Mouse (Mus musculus): Measurements from ENCODE around the gene Klhl35. TPM values are rescaled to one million over a fixed set of nuclear protein-coding genes. Genes with fewer than 3 reads are reported as not detected.

Gene Klhl35
- total RNA-seq, 2 experiments from 2014 or later: 0.79 to 1.2 TPM

- no peak for ATAC-seq (replicated peaks; ENCODE audit: poor library complexity)
These were observed 23.9 kb downstream of the Klhl35 start for GRCm38 (mm10) chr7:99489708-99490107.

GRCm38 (mm10) chr7:99499128-99499527 is 33.3 kb downstream of the Klhl35 start:
- ATAC-seq (replicated peaks; ENCODE audit: poor library complexity): no peak

- ATAC-seq (replicated peaks; ENCODE audit: poor library complexity): peak; percentile 99
These were observed 34.4 kb downstream of the Klhl35 start for GRCm38 (mm10) chr7:99500201-99500600.

- ATAC-seq (replicated peaks; ENCODE audit: poor library complexity): no peak
These were observed 34.9 kb downstream of the Klhl35 start for GRCm38 (mm10) chr7:99500655-99501054.

GRCm38 (mm10) chr7:99501148-99501547 is 35.3 kb downstream of the Klhl35 start:
- ATAC-seq (replicated peaks; ENCODE audit: poor library complexity): no peak

GRCm38 (mm10) chr7:99504556-99504955 is 38.8 kb downstream of the Klhl35 start:
- ATAC-seq (replicated peaks; ENCODE audit: poor library complexity): no peak

GRCm38 (mm10) chr7:99508187-99508586 is 42.4 kb downstream of the Klhl35 start:
- peak; percentile 73 for ATAC-seq (replicated peaks; ENCODE audit: poor library complexity)

- ATAC-seq (replicated peaks; ENCODE audit: poor library complexity): peak; percentile 56
These were observed 44.3 kb downstream of the Klhl35 start for GRCm38 (mm10) chr7:99510087-99510501.

GRCm38 (mm10) chr7:99516092-99516813 is 50.4 kb downstream of the Klhl35 start:
- peak; percentile 55 for ATAC-seq (replicated peaks; ENCODE audit: poor library complexity)

- ATAC-seq (replicated peaks; ENCODE audit: poor library complexity): peak; percentile 61
These were observed 51.0 kb downstream of the Klhl35 start for GRCm38 (mm10) chr7:99516814-99517157.

GRCm38 (mm10) chr7:99518954-99519644 is 53.3 kb downstream of the Klhl35 start:
- no peak for ATAC-seq (replicated peaks; ENCODE audit: poor library complexity)

GRCm38 (mm10) chr7:99523121-99523520 is 57.3 kb downstream of the Klhl35 start:
- ATAC-seq (replicated peaks; ENCODE audit: poor library complexity): no peak

Other genes starting within 250 kb of the Klhl35 start
- gene Mogat2, start 227.4 kb upstream of the Klhl35 start, total RNA-seq (2015): 7.4 and 8.2 TPM in 2 replicates
- gene Mogat2, start 227.4 kb upstream of the Klhl35 start, total RNA-seq (2017): 8.2 and 9.8 TPM in 2 replicates
- gene Map6, start 198.6 kb upstream of the Klhl35 start, total RNA-seq (2015): 0.56 TPM in 1 of 2 replicates, not detected in the other
- not detected in 2 replicates for gene Map6, start 198.6 kb upstream of the Klhl35 start, total RNA-seq (2017)
- 0.05 TPM in 1 of 2 replicates, not detected in the other for gene Serpinh1, start 112.8 kb upstream of the Klhl35 start, total RNA-seq (2015)
- not detected in 2 replicates for gene Serpinh1, start 112.8 kb upstream of the Klhl35 start, total RNA-seq (2017)
- 0.10 TPM in 1 of 2 replicates, not detected in the other for gene Gdpd5, start 84.6 kb upstream of the Klhl35 start, total RNA-seq (2015)
- 0.08 TPM in 1 of 2 replicates, not detected in the other for gene Gdpd5, start 84.6 kb upstream of the Klhl35 start, total RNA-seq (2017)
- 1,629 and 1,793 TPM in 2 replicates for gene Rps3, start 17.7 kb downstream of the Klhl35 start, total RNA-seq (2015)
- 2,248 and 2,565 TPM in 2 replicates for gene Rps3, start 17.7 kb downstream of the Klhl35 start, total RNA-seq (2017)
- gene Arrb1, start 69.5 kb downstream of the Klhl35 start, total RNA-seq (2015): 23.5 and 24.1 TPM in 2 replicates
- gene Arrb1, start 69.5 kb downstream of the Klhl35 start, total RNA-seq (2017): 48.2 and 49.2 TPM in 2 replicates
- 0.07 TPM in 1 of 2 replicates, not detected in the other for gene Tpbgl, start 161.1 kb downstream of the Klhl35 start, total RNA-seq (2015)
- gene Tpbgl, start 161.1 kb downstream of the Klhl35 start, total RNA-seq (2017): not detected in 2 replicates
- 0.07 and 0.10 TPM in 2 replicates for gene Slco2b1, start 245.3 kb downstream of the Klhl35 start, total RNA-seq (2015)
- gene Slco2b1, start 245.3 kb downstream of the Klhl35 start, total RNA-seq (2017): 0.10 and 0.12 TPM in 2 replicates